Mouse (Mus musculus): ENCODE measurements around the gene Dnah5. TPM values are rescaled to one million over a fixed set of nuclear protein-coding genes. Genes with fewer than 3 reads are reported as not detected.
"Not testable (repeated sequence)": the region's sequence is repeated elsewhere in the genome, so short reads cannot be mapped to it uniquely, and the experiment has no call there.

Gene Dnah5
- total RNA-seq, 1 experiment = 0.09 TPM

- in situ Hi-C loops (cut with MboI; ENCODE audit: low sequenced_read_pairs in 2 of 2, unreplicated experiment in 2 of 2) = no loop called here
- Histone ChIP-seq H3K9me3 (ENCODE audit: control insufficient read depth, insufficient read depth, low read depth, low read length) (no peaks in the 10 kb centered on the region), H3K36me3 (ENCODE audit: control insufficient read depth, insufficient read depth, low read length, poor library complexity, severe bottlenecking) (no peaks in the 10 kb centered on the region), H3K9ac (ENCODE audit: insufficient read depth, low read depth, low read length, poor library complexity, severe bottlenecking) (no peak overlapping the region), H3K4me1 (ENCODE audit: control insufficient read depth in 2 of 2, insufficient read depth in 2 of 2, low read length in 2 of 2, poor library complexity in 1 of 2) (no peaks in the 10 kb centered on the region), H3K27ac (ENCODE audit: insufficient read depth, low read depth, low read length, poor library complexity, severe bottlenecking) (no peak overlapping the region), H3K4me3 (ENCODE audit: insufficient read depth in 1 of 2, low read depth in 1 of 2, low read length in 2 of 2, poor library complexity in 1 of 2, severe bottlenecking in 1 of 2) (no peak overlapping the region)
- TF ChIP-seq MAFK (IDR thresholded peaks at IDR 0.05; ENCODE audit: insufficient read depth, low read depth, low read length) (peak; percentile 91), HCFC1 (IDR thresholded peaks at IDR 0.05; ENCODE audit: borderline replicate concordance, insufficient read depth, low read length) (no peak)
- DNase-seq (ENCODE audit: low read depth, low spot score) = no peak
Measured at GRCm38 (mm10) chr15:28444494-28444893, 240.9 kb downstream of the Dnah5 start.

- H3K27ac ChIP-seq (ENCODE audit: insufficient read depth, low read depth, low read length, poor library complexity, severe bottlenecking); in situ Hi-C loops (cut with MboI; ENCODE audit: low sequenced_read_pairs in 2 of 2, unreplicated experiment in 2 of 2): not testable (repeated sequence)
Measured at GRCm38 (mm10) chr15:28461091-28461778, 257.7 kb downstream of the Dnah5 start.

GRCm38 (mm10) chr15:28466591-28467247 lies 263.2 kb downstream of the Dnah5 start:
- no peaks in the 10 kb centered on the region for H3K36me3 ChIP-seq (ENCODE audit: control insufficient read depth, insufficient read depth, low read length, poor library complexity, severe bottlenecking)
- in situ Hi-C loops (cut with MboI; ENCODE audit: low sequenced_read_pairs in 2 of 2, unreplicated experiment in 2 of 2) = no loop called here
- no peak overlapping the region for H3K27ac ChIP-seq (ENCODE audit: insufficient read depth, low read depth, low read length, poor library complexity, severe bottlenecking)
- no peak overlapping the region for H3K4me3 ChIP-seq (ENCODE audit: insufficient read depth in 1 of 2, low read depth in 1 of 2, low read length in 2 of 2, poor library complexity in 1 of 2, severe bottlenecking in 1 of 2)
- no peak for DNase-seq (ENCODE audit: low read depth, low spot score)
- no peaks in the 10 kb centered on the region for H3K4me1 ChIP-seq (ENCODE audit: control insufficient read depth in 2 of 2, insufficient read depth in 2 of 2, low read length in 2 of 2, poor library complexity in 1 of 2)
- TF ChIP-seq ZNF384 (IDR thresholded peaks at IDR 0.05; ENCODE audit: low read depth, low read length) (no peak), HCFC1 (IDR thresholded peaks at IDR 0.05; ENCODE audit: borderline replicate concordance, insufficient read depth, low read length) (no peak), MAFK (IDR thresholded peaks at IDR 0.05; ENCODE audit: insufficient read depth, low read depth, low read length) (no peak), ZC3H11A (IDR thresholded peaks at IDR 0.05; ENCODE audit: borderline replicate concordance, low read depth, low read length) (no peak), CHD2 (IDR thresholded peaks at IDR 0.05; ENCODE audit: low read depth, low read length) (no peak)
- H3K9ac ChIP-seq (ENCODE audit: insufficient read depth, low read depth, low read length, poor library complexity, severe bottlenecking) = no peak overlapping the region
- no peaks in the 10 kb centered on the region for H3K9me3 ChIP-seq (ENCODE audit: control insufficient read depth, insufficient read depth, low read depth, low read length)

More at GRCm38 (mm10) chr15:28461091-28461778, 257.7 kb downstream of the Dnah5 start:
- H3K36me3 ChIP-seq (ENCODE audit: control insufficient read depth, insufficient read depth, low read length, poor library complexity, severe bottlenecking); H3K4me3 ChIP-seq (ENCODE audit: insufficient read depth in 1 of 2, low read depth in 1 of 2, low read length in 2 of 2, poor library complexity in 1 of 2, severe bottlenecking in 1 of 2); H3K4me1 ChIP-seq (ENCODE audit: control insufficient read depth in 2 of 2, insufficient read depth in 2 of 2, low read length in 2 of 2, poor library complexity in 1 of 2); H3K9ac ChIP-seq (ENCODE audit: insufficient read depth, low read depth, low read length, poor library complexity, severe bottlenecking); DNase-seq (ENCODE audit: low read depth, low spot score); H3K9me3 ChIP-seq (ENCODE audit: control insufficient read depth, insufficient read depth, low read depth, low read length): not testable (repeated sequence)

- H3K36me3 ChIP-seq (ENCODE audit: control insufficient read depth, insufficient read depth, low read length, poor library complexity, severe bottlenecking) = no peaks in the 10 kb centered on the region
- H3K27ac ChIP-seq (ENCODE audit: insufficient read depth, low read depth, low read length, poor library complexity, severe bottlenecking) = no peak overlapping the region
- in situ Hi-C loops (cut with MboI; ENCODE audit: low sequenced_read_pairs in 2 of 2, unreplicated experiment in 2 of 2) = no loop called here
- no peaks in the 10 kb centered on the region for H3K4me1 ChIP-seq (ENCODE audit: control insufficient read depth in 2 of 2, insufficient read depth in 2 of 2, low read length in 2 of 2, poor library complexity in 1 of 2)
- no peak for DNase-seq (ENCODE audit: low read depth, low spot score)
- no peak overlapping the region for H3K4me3 ChIP-seq (ENCODE audit: insufficient read depth in 1 of 2, low read depth in 1 of 2, low read length in 2 of 2, poor library complexity in 1 of 2, severe bottlenecking in 1 of 2)
- H3K9ac ChIP-seq (ENCODE audit: insufficient read depth, low read depth, low read length, poor library complexity, severe bottlenecking) = no peak overlapping the region
- no peaks in the 10 kb centered on the region for H3K9me3 ChIP-seq (ENCODE audit: control insufficient read depth, insufficient read depth, low read depth, low read length)
- TF ChIP-seq MAFK (IDR thresholded peaks at IDR 0.05; ENCODE audit: insufficient read depth, low read depth, low read length) (no peak), ZC3H11A (IDR thresholded peaks at IDR 0.05; ENCODE audit: borderline replicate concordance, low read depth, low read length) (no peak), CHD2 (IDR thresholded peaks at IDR 0.05; ENCODE audit: low read depth, low read length) (no peak), ZNF384 (IDR thresholded peaks at IDR 0.05; ENCODE audit: low read depth, low read length) (no peak), HCFC1 (IDR thresholded peaks at IDR 0.05; ENCODE audit: borderline replicate concordance, insufficient read depth, low read length) (no peak)
Measured at GRCm38 (mm10) chr15:28473749-28474390, 270.3 kb downstream of the Dnah5 start.
